ENCODE assay signal across 8 mouse cellular contexts in the genomic region with DNA sequence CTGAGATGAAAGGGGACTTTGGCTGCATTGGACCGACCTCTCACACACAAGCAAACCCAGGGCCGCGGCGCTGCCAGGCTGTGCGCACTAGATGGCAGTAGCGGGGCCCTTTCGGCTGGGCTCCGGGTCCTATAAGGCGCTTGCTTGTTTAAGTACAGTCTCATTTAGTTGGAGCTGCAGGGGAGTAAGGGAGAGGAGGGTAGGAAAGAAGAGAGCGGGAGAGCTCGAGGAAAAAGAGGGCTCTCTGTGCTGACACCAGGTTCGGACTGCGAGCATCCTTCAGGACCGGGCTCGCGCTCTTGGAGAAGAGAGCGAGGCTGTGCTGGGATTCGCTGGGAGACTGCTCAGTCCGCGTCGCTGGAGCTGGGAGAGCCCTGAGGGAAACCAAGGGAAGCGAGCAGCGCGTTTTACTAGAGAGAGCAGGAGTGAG. TPM values are rescaled to one million over a fixed set of nuclear protein-coding genes. Genes with fewer than 3 reads are reported as not detected.
A peak's percentile ranks its signal among the peaks of the same experiment; 100 is the strongest.
DNase-seq lines count a peak whose midpoint lies in the region; ATAC-seq lines count a peak whose summit lies in the region.

A gene (plus strand): TSS at position 157 of the 430 bp plus-strand sequence.

- peak; percentile 19 for DNase-seq in thymus, postnatal 4 days
- no peak for DNase-seq in thymus, postnatal 14 days
- DNase-seq in forebrain, embryonic 10.5 days (ENCODE audit: extremely low spot score, low spot score), result peak; percentile 82
- peak; percentile 91 to 94 for DNase-seq in layer of hippocampus, postnatal 10 days (ENCODE audit: low spot score in 2 of 2)
- DNase-seq in retina, postnatal 1 day, result peak; percentile 91
- DNase-seq in thymus, adult 18-20 months, result no peak

- H3K4me2 ChIP-seq in hindbrain, embryonic 12.5 days (replicated peaks), result peak within 1 kb of the TSS; percentile 89
- H3K4me2 ChIP-seq in lung, embryonic 15.5 days, result peak within 1 kb of the TSS; percentile 94

- WGBS in forebrain, embryonic 10.5 days, result under 1% methylated on average over 24 of the region's 24 CpGs
- WGBS in hindbrain, embryonic 12.5 days, result under 1% methylated on average over 24 of the region's 24 CpGs
- 1% methylated on average over 24 of the region's 24 CpGs for WGBS in lung, embryonic 15.5 days

- H3K9me3 ChIP-seq in forebrain, embryonic 10.5 days, result no peaks in the 10 kb centered on the region
- H3K9me3 ChIP-seq in hindbrain, embryonic 12.5 days (replicated peaks), result no peaks in the 10 kb centered on the region
- H3K9me3 ChIP-seq in lung, embryonic 15.5 days, result no peaks in the 10 kb centered on the region

- peaks cover 7% of the 10 kb centered on the region for H3K4me1 ChIP-seq in forebrain, embryonic 10.5 days
- H3K4me1 ChIP-seq in hindbrain, embryonic 12.5 days, result peaks cover 2% of the 10 kb centered on the region; the same call in 1 of the 2 replicates
- peaks cover 7% of the 10 kb centered on the region for H3K4me1 ChIP-seq in lung, embryonic 15.5 days

- peak within 1 kb of the TSS; percentile 68 for H3K4me3 ChIP-seq in forebrain, embryonic 10.5 days
- peak within 1 kb of the TSS; percentile 66 for H3K4me3 ChIP-seq in hindbrain, embryonic 12.5 days
- peak within 1 kb of the TSS; percentile 40 for H3K4me3 ChIP-seq in lung, embryonic 15.5 days

- H3K27me3 ChIP-seq in forebrain, embryonic 10.5 days (ENCODE audit: poor library complexity, severe bottlenecking), result peaks cover 15% of the 10 kb centered on the region
- no peaks in the 10 kb centered on the region for H3K27me3 ChIP-seq in hindbrain, embryonic 12.5 days
- H3K27me3 ChIP-seq in lung, embryonic 15.5 days, result no peaks in the 10 kb centered on the region

- peak; percentile 95 for ATAC-seq in hindbrain, embryonic 12.5 days (ENCODE audit: low FRiP score)
- peak; percentile 92 for ATAC-seq in lung, embryonic 15.5 days (ENCODE audit: borderline replicate concordance, extremely low read depth, low FRiP score, low TSS enrichment)

- H3K36me3 ChIP-seq in forebrain, embryonic 10.5 days (replicated peaks), result no peaks in the 10 kb centered on the region
- no peaks in the 10 kb centered on the region for H3K36me3 ChIP-seq in hindbrain, embryonic 12.5 days
- no peaks in the 10 kb centered on the region for H3K36me3 ChIP-seq in lung, embryonic 15.5 days

- H3K9ac ChIP-seq in hindbrain, embryonic 12.5 days, result peak within 1 kb of the TSS; percentile 71
- H3K9ac ChIP-seq in lung, embryonic 15.5 days, result peak within 1 kb of the TSS; percentile 33; the same call in 1 of the 2 replicates

- H3K27ac ChIP-seq in forebrain, embryonic 10.5 days, result peak within 1 kb of the TSS; percentile 72
- peak within 1 kb of the TSS; percentile 85 for H3K27ac ChIP-seq in hindbrain, embryonic 12.5 days
- no peak within 1 kb of the TSS for H3K27ac ChIP-seq in lung, embryonic 15.5 days

RNA-seq across cellular contexts. Expression of the gene that starts here (rescaled TPM):
- 12.0 and 13.7 TPM in 2 replicates for polyA plus RNA-seq in forebrain, embryonic 10.5 days (2016; fragmentation: Nextera tagmentation; extraction: Ambion mirVana)
- 27.4 and 31.1 TPM in 2 replicates for polyA plus RNA-seq in hindbrain, embryonic 12.5 days (2016; fragmentation: Nextera tagmentation; extraction: Ambion mirVana)
- 100 to 1,000 TPM; 527 to 565 TPM for total RNA-seq in layer of hippocampus, postnatal 10 days (2021)
- polyA plus RNA-seq in lung, embryonic 15.5 days (2015; fragmentation: Nextera tagmentation; extraction: Ambion mirVana), result 0.57 and 0.75 TPM in 2 replicates

Comparison
In these comparisons a context has a peak if more than half of its experiments do, and no peak if none do; other contexts are left out.
1. DNase-seq: peak in thymus, postnatal 4 days (single experiment), forebrain, embryonic 10.5 days (single experiment), layer of hippocampus, postnatal 10 days (2 of 2) and retina, postnatal 1 day (single experiment); none in thymus, postnatal 14 days (single experiment) and thymus, adult 18-20 months (0 of 2).
2. Peak in ATAC-seq, H3K4me3 ChIP-seq, H3K9ac ChIP-seq and H3K4me2 ChIP-seq in lung, embryonic 15.5 days; RNA of the gene not detected or under 1 TPM.
3. Peak in every context shown above with its lines, with median percentiles within 50 percentile points of each other: H3K4me3 ChIP-seq.